Mouse (Mus musculus) spleen, adult 2 months (tissue): ENCODE results near the gene Spint3. TPM values are rescaled to one million over a fixed set of nuclear protein-coding genes. Genes with fewer than 3 reads are reported as not detected.
A peak's percentile ranks its signal among the peaks of the same experiment; 100 is the strongest.

Source experiments
- DNase-seq, 2 experiments: peaks; one replicate each; pipeline versions ENCODE4 v3.0.0 to v3.0.0-alpha.2; 2012 to 2021; ENCODE audit warnings: low spot score in 2 of 2, low read depth in 1 of 2
- H3K27ac ChIP-seq: fragments of 200-500 bp; 2 replicates; pipeline ENCODE4 v1.5.1; 2012; ENCODE audit warnings: low read length, inconsistent platforms; ENCODE audit not compliant: insufficient read depth
- H3K27me3 ChIP-seq: fragments of 200-500 bp; 2 replicates; pipeline ENCODE4 v1.6.1; 2012; ENCODE audit warnings: mild to moderate bottlenecking, moderate library complexity, low read length, inconsistent platforms; ENCODE audit not compliant: control insufficient read depth, insufficient read depth
- H3K36me3 ChIP-seq: fragments of 200-500 bp; 2 replicates; pipeline ENCODE4 v1.6.1; 2012; ENCODE audit warnings: mild to moderate bottlenecking, low read length, inconsistent platforms; ENCODE audit not compliant: control insufficient read depth, insufficient read depth
- H3K4me1 ChIP-seq: fragments of 200-500 bp; 2 replicates; pipeline ENCODE4 v1.6.1; 2011; ENCODE audit warnings: inconsistent platforms; ENCODE audit not compliant: control insufficient read depth, insufficient read depth, insufficient read length
- H3K4me3 ChIP-seq: fragments of 200-500 bp; 2 replicates; pipeline ENCODE4 v1.5.1; 2011; ENCODE audit warnings: mild to moderate bottlenecking, inconsistent platforms; ENCODE audit not compliant: insufficient read depth, insufficient read length; ENCODE audit errors: extremely low read depth
- CTCF ChIP-seq: fragments of 200-500 bp; IDR thresholded peaks from 2 replicates; pipeline ENCODE4 v1.5.1; 2011; ENCODE audit warnings: mild to moderate bottlenecking, inconsistent platforms; ENCODE audit not compliant: insufficient read depth, insufficient read length, insufficient replicate concordance; ENCODE audit errors: extremely low read depth
- POLR2A ChIP-seq: fragments of 200-500 bp; IDR thresholded peaks from 2 replicates; pipeline ENCODE4 v1.6.1; 2011; ENCODE audit warnings: low read depth, low read length, inconsistent platforms
- whole genome bisulfite sequencing: fragments of 180-500 bp; shearing (Covaris S2); methylation state at CpG from one replicate; pipeline ENCODE4 v1.1.7; 2018; 5-methylcytosine and 5-hydroxymethylcytosine counted together
- polyA plus RNA-seq: library from polyadenylated mRNA; depleted of rRNA; stranded (reverse); fragments of >200 nt; gene quantifications from 2 replicates; pipeline ENCODE4 v1.2.3, GENCODE M21; 2012

The Spint3 gene
- polyA plus RNA-seq, 1 experiment = not detected

- no peaks in the 10 kb centered on the region; the same call in 1 of the 2 replicates for H3K4me1 ChIP-seq
- H3K36me3 ChIP-seq = no peaks in the 10 kb centered on the region
- no peak for TF ChIP-seq POLR2A
- no peak for TF ChIP-seq CTCF
- H3K4me3 ChIP-seq = no peak overlapping the region
- H3K27me3 ChIP-seq = no peaks in the 10 kb centered on the region
- no peak for DNase-seq
- H3K27ac ChIP-seq = no peak overlapping the region
- 87% methylated on average over 5 of the region's 5 CpGs for WGBS
These were observed 31.1 kb downstream of the Spint3 start for GRCm38 (mm10) chr2:164542132-164542531.

GRCm38 (mm10) chr2:164540652-164541427, 32.4 kb downstream of the Spint3 start:
- no peaks in the 10 kb centered on the region for H3K27me3 ChIP-seq
- H3K27ac ChIP-seq = no peak overlapping the region
- H3K4me3 ChIP-seq = no peak overlapping the region

GRCm38 (mm10) chr2:164537003-164537402, 36.3 kb downstream of the Spint3 start:
- TF ChIP-seq POLR2A (no peak), CTCF (no peak)
- Histone ChIP-seq H3K27me3 (no peaks in the 10 kb centered on the region), H3K4me3 (no peak overlapping the region), H3K27ac (no peak overlapping the region), H3K4me1 (no peaks in the 10 kb centered on the region), H3K36me3 (no peaks in the 10 kb centered on the region)
- 56% methylated on average over 4 of the region's 4 CpGs for WGBS
- no peak for DNase-seq

More at GRCm38 (mm10) chr2:164540652-164541427, 32.4 kb downstream of the Spint3 start:
- no peak for DNase-seq
- no peaks in the 10 kb centered on the region for H3K36me3 ChIP-seq
- H3K4me1 ChIP-seq = no peaks in the 10 kb centered on the region; the same call in 1 of the 2 replicates
- TF ChIP-seq CTCF (no peak), POLR2A (no peak)
- WGBS = 35% methylated on average over 8 of the region's 8 CpGs

- TF ChIP-seq POLR2A = no peak
- no peak for TF ChIP-seq CTCF
- Histone ChIP-seq H3K4me1 (no peaks in the 10 kb centered on the region), H3K27ac (no peak overlapping the region), H3K4me3 (no peak overlapping the region), H3K36me3 (no peaks in the 10 kb centered on the region), H3K27me3 (no peaks in the 10 kb centered on the region)
- DNase-seq = no peak
- 67% methylated on average over 10 of the region's 10 CpGs for WGBS
These were observed 38.9 kb downstream of the Spint3 start for GRCm38 (mm10) chr2:164534315-164534714.

- no peaks in the 10 kb centered on the region for H3K27me3 ChIP-seq
- H3K4me3 ChIP-seq = no peak overlapping the region
- peak; percentile 45 to 74 for DNase-seq
- H3K27ac ChIP-seq = no peak overlapping the region
- 6% methylated on average over 3 of the region's 3 CpGs for WGBS
- no peaks in the 10 kb centered on the region for H3K36me3 ChIP-seq
- H3K4me1 ChIP-seq = no peaks in the 10 kb centered on the region; the same call in 1 of the 2 replicates
- no peak for TF ChIP-seq POLR2A
- TF ChIP-seq CTCF = peak; percentile 82; the same call in 1 of the 2 replicates
These were observed 42.1 kb downstream of the Spint3 start for GRCm38 (mm10) chr2:164531169-164531568.

DNA sequence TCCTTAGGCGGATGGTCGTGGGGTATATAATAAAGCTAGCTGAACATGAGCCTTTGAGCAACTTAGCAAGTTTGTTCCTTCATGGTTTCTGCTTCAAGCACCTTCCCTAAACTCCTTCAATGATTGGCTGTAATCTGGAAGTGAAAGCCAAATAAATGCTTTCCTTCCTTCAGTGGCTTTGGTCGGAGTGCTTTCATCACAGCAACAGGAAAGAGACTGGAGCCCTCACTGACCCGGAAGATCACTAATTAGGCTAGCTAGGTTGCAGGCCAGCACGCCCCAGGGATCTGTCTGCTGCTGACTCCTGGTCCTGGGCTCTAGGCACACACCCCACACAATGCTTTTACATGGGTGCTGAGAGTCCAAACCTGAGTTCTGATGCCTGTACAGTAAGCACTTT, 44.7 kb downstream of the Spint3 start:
- no peak for DNase-seq
- Histone ChIP-seq H3K27ac (no peak overlapping the region), H3K4me1 (no peaks in the 10 kb centered on the region; the same call in 1 of the 2 replicates), H3K36me3 (no peaks in the 10 kb centered on the region), H3K27me3 (no peaks in the 10 kb centered on the region), H3K4me3 (no peak overlapping the region)
- 66% methylated on average over 5 of the region's 5 CpGs for WGBS
- TF ChIP-seq CTCF = no peak
- no peak for TF ChIP-seq POLR2A

DNA sequence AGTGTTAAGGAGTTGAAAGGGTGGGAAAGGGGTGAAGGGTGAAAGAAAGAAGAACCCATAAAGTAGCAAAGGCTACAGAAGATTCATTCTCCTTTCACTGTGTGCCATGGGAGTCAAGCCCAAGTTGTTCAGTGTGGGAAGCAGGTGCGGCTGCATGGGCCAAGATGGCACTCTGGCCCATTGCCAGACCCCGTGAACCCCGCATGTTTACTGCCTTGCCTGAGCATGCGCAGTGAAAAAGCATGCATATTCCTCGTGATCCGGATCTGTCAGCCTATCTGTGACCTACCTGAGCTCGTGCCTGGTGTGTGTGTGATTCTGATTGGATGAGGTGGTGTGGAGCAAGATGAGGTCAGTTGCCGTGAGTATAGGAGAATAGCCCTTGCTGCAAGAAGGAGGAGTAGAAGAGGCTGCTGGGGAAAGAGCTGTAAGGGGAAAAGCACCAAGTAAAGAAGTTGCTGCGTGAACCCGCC, 49.9 kb downstream of the Spint3 start:
- DNase-seq = no peak
- no peaks in the 10 kb centered on the region for H3K27me3 ChIP-seq
- no peaks in the 10 kb centered on the region for H3K36me3 ChIP-seq
- no peak overlapping the region for H3K4me3 ChIP-seq
- TF ChIP-seq CTCF (no peak), POLR2A (no peak)
- 80% methylated on average over 10 of the region's 10 CpGs for WGBS
- no peak overlapping the region for H3K27ac ChIP-seq
- H3K4me1 ChIP-seq = peaks cover 11% of the 10 kb centered on the region; the same call in 1 of the 2 replicates
